ENCODE assay signal across 15 mouse cellular contexts in genomic region chr10:89768352-89769020, GRCm38 (mm10). TPM values are rescaled to one million over a fixed set of nuclear protein-coding genes. Genes with fewer than 3 reads are reported as not detected.
A peak's percentile ranks its signal among the peaks of the same experiment; 100 is the strongest.
DNase-seq lines count a peak whose midpoint lies in the region; ATAC-seq and TF ChIP-seq lines count a peak whose summit lies in the region.
"Had no signal": no experiment of that assay in that cellular context is flagged by ENCODE, and none has a peak within 500 bp of the region (broad histone marks: within the 10 kb centered on the region; RNA-seq: fewer than 3 reads in every experiment).

No protein-coding gene starts in this region.

- H3K27ac ChIP-seq in kidney, adult 2 months (ENCODE audit: insufficient read depth, low read depth, low read length): peak overlapping the region; percentile 32
- H3K27ac ChIP-seq in lung, postnatal 0 days (ENCODE audit: low read length): peak overlapping the region; percentile 51
- H3K27ac ChIP-seq in liver, embryonic 16.5 days (ENCODE audit: low read length): no peak overlapping the region
- no peak overlapping the region for H3K27ac ChIP-seq in forebrain, embryonic 16.5 days (ENCODE audit: low read length)
- H3K27ac ChIP-seq: hindbrain, embryonic 14.5 days; neural tube, embryonic 15.5 days had no signal

- H3K4me1 ChIP-seq in kidney, adult 2 months (ENCODE audit: control insufficient read depth, insufficient read depth, low read length): peaks cover 15% of the 10 kb centered on the region
- no peaks in the 10 kb centered on the region; the same call in 1 of the 2 replicates for H3K4me1 ChIP-seq in lung, postnatal 0 days (ENCODE audit: insufficient read depth, low read depth, low read length)
- H3K4me1 ChIP-seq in liver, embryonic 16.5 days (ENCODE audit: control insufficient read depth, low read depth, low read length): peaks cover 12% of the 10 kb centered on the region
- no peaks in the 10 kb centered on the region for H3K4me1 ChIP-seq in forebrain, embryonic 16.5 days (replicated peaks; ENCODE audit: control insufficient read depth, insufficient read depth, low read length)
- H3K4me1 ChIP-seq: neural tube, embryonic 15.5 days had no signal

- no peaks in the 10 kb centered on the region for H3K9me3 ChIP-seq in lung, postnatal 0 days (ENCODE audit: low read length)
- H3K9me3 ChIP-seq in liver, embryonic 16.5 days (replicated peaks; ENCODE audit: control insufficient read depth, low read length): no peaks in the 10 kb centered on the region
- H3K9me3 ChIP-seq in forebrain, embryonic 16.5 days (ENCODE audit: control insufficient read depth, low read length): no peaks in the 10 kb centered on the region
- H3K9me3 ChIP-seq: neural tube, embryonic 15.5 days had no signal

- H3K27me3 ChIP-seq in kidney, adult 2 months (replicated peaks; ENCODE audit: control insufficient read depth, insufficient read depth, low read length): no peaks in the 10 kb centered on the region
- H3K27me3 ChIP-seq in lung, postnatal 0 days (replicated peaks; ENCODE audit: insufficient read depth, low read length): no peaks in the 10 kb centered on the region
- no peaks in the 10 kb centered on the region for H3K27me3 ChIP-seq in liver, embryonic 16.5 days (ENCODE audit: control insufficient read depth, insufficient read depth, low read depth, low read length)
- H3K27me3 ChIP-seq in forebrain, embryonic 16.5 days (replicated peaks; ENCODE audit: control insufficient read depth, insufficient read depth, low read length): no peaks in the 10 kb centered on the region
- H3K27me3 ChIP-seq: neural tube, embryonic 15.5 days had no signal

- no peak overlapping the region for H3K4me2 ChIP-seq in lung, postnatal 0 days (replicated peaks; ENCODE audit: low read depth, low read length)
- peak overlapping the region; percentile 3; the same call in 1 of the 2 replicates for H3K4me2 ChIP-seq in liver, embryonic 16.5 days (ENCODE audit: low read depth, low read length)
- no peak overlapping the region for H3K4me2 ChIP-seq in forebrain, embryonic 16.5 days (ENCODE audit: low read length)
- H3K4me2 ChIP-seq: hindbrain, embryonic 14.5 days; midbrain, embryonic 11.5 days; neural tube, embryonic 15.5 days had no signal

- WGBS in kidney, adult 2 months: 59% methylated on average over 7 of the region's 7 CpGs
- WGBS in lung, postnatal 0 days: 49% methylated on average over 7 of the region's 7 CpGs
- 42% methylated on average over 7 of the region's 7 CpGs for WGBS in liver, embryonic 16.5 days (ENCODE audit: insufficient replicate concordance)
- WGBS in forebrain, embryonic 16.5 days: 93% methylated on average over 7 of the region's 7 CpGs

- no peaks in the 10 kb centered on the region; the same call in 1 of the 2 replicates for H3K36me3 ChIP-seq in kidney, adult 2 months (ENCODE audit: control insufficient read depth, insufficient read depth, low read length)
- H3K36me3 ChIP-seq in lung, postnatal 0 days (ENCODE audit: insufficient read depth, low read length): no peaks in the 10 kb centered on the region
- no peaks in the 10 kb centered on the region for H3K36me3 ChIP-seq in liver, embryonic 16.5 days (ENCODE audit: control insufficient read depth, insufficient read depth)
- no peaks in the 10 kb centered on the region for H3K36me3 ChIP-seq in forebrain, embryonic 16.5 days (ENCODE audit: control insufficient read depth, insufficient read depth)
- H3K36me3 ChIP-seq: neural tube, embryonic 15.5 days had no signal

- TF ChIP-seq CTCF in kidney, adult 2 months (conservative IDR thresholded peaks at IDR 0.05; ENCODE audit: insufficient read depth, insufficient read length, low read depth, low read length): no peak
- TF ChIP-seq CTCF in lung, postnatal 0 days (IDR thresholded peaks at IDR 0.05): no peak

- no peak overlapping the region for H3K9ac ChIP-seq in lung, postnatal 0 days (replicated peaks; ENCODE audit: low read depth)
- H3K9ac ChIP-seq in liver, embryonic 16.5 days (ENCODE audit: low read depth, low read length): no peak overlapping the region
- H3K9ac ChIP-seq in forebrain, embryonic 16.5 days (replicated peaks; ENCODE audit: low read depth, low read length): no peak overlapping the region
- H3K9ac ChIP-seq: hindbrain, embryonic 14.5 days; neural tube, embryonic 15.5 days had no signal

- no peak for TF ChIP-seq EP300 in lung, postnatal 0 days (IDR thresholded peaks at IDR 0.05)

- ATAC-seq in lung, postnatal 0 days: peak; percentile 19; the same call in 1 of the 2 replicates
- peak; percentile 33; the same call in 1 of the 2 replicates for ATAC-seq in liver, embryonic 16.5 days (ENCODE audit: low read depth)
- no peak for ATAC-seq in forebrain, embryonic 16.5 days

- no peak overlapping the region for H3K4me3 ChIP-seq in kidney, adult 2 months (ENCODE audit: insufficient read depth, low read depth, low read length)
- H3K4me3 ChIP-seq in lung, postnatal 0 days (ENCODE audit: low read depth, low read length): no peak overlapping the region
- no peak overlapping the region for H3K4me3 ChIP-seq in liver, embryonic 16.5 days (ENCODE audit: low read depth, low read length)
- no peak overlapping the region for H3K4me3 ChIP-seq in forebrain, embryonic 16.5 days (replicated peaks; ENCODE audit: low read length)
- H3K4me3 ChIP-seq: neural tube, embryonic 15.5 days had no signal

- no peak for TF ChIP-seq POLR2A in kidney, adult 2 months (IDR thresholded peaks at IDR 0.05; ENCODE audit: low read depth, low read length)

- DNase-seq in kidney, adult 2 months: peak; percentile 16
- no peak for DNase-seq in kidney, postnatal 36 days
- DNase-seq in lung, postnatal 0 days (ENCODE audit: low spot score): no peak
- no peak for DNase-seq in lung, postnatal 25 days (ENCODE audit: low spot score)
- DNase-seq in testis, postnatal 10 days (ENCODE audit: low spot score): no peak
- DNase-seq: cerebellum, adult 11 months; cerebellum, postnatal 25 days; lung, postnatal 36 days; thymus, postnatal 36 days had no signal

RNA-seq across cellular contexts. Expression of gene Uhrf1bp1l, which starts 23.7 kb away (rescaled TPM):
- polyA plus RNA-seq in kidney, adult 2 months (2012; rRNA removed): 24.3 and 25.9 TPM in 2 replicates
- 34.6 and 38.7 TPM in 2 replicates for polyA plus RNA-seq in lung, postnatal 0 days (2015; fragmentation: Nextera tagmentation; extraction: Ambion mirVana)
- polyA plus RNA-seq in liver, embryonic 16.5 days (2015; fragmentation: Nextera tagmentation; extraction: Ambion mirVana): 12.6 and 13.7 TPM in 2 replicates
- 28.8 and 31.2 TPM in 2 replicates for polyA plus RNA-seq in forebrain, embryonic 16.5 days (2015; fragmentation: Nextera tagmentation; extraction: Ambion mirVana)

RNA-seq across cellular contexts. Expression of gene Actr6, which starts 36.4 kb away (rescaled TPM):
- polyA plus RNA-seq in kidney, adult 2 months (2012; rRNA removed): 1.7 and 3.0 TPM in 2 replicates
- 20.3 TPM in 2 replicates for polyA plus RNA-seq in lung, postnatal 0 days (2015; fragmentation: Nextera tagmentation; extraction: Ambion mirVana)
- 12.0 and 14.3 TPM in 2 replicates for polyA plus RNA-seq in liver, embryonic 16.5 days (2015; fragmentation: Nextera tagmentation; extraction: Ambion mirVana)
- 59.5 and 65.5 TPM in 2 replicates for polyA plus RNA-seq in forebrain, embryonic 16.5 days (2015; fragmentation: Nextera tagmentation; extraction: Ambion mirVana)
- polyA plus RNA-seq: small intestine, adult 2 months had no signal

Comparison
In these comparisons a context has a peak if more than half of its experiments do, and no peak if none do; other contexts are left out.
1. H3K27ac ChIP-seq: peak in kidney, adult 2 months (single experiment) and lung, postnatal 0 days (single experiment); none in liver, embryonic 16.5 days (single experiment) and forebrain, embryonic 16.5 days (single experiment).